Mouse (Mus musculus) embryonic facial prominence, embryonic 14.5 days (tissue): ENCODE data around the gene Fut8. TPM values are rescaled to one million over a fixed set of nuclear protein-coding genes. Genes with fewer than 3 reads are reported as not detected.

Experiments used
- ATAC-seq: fragments of 200-750 bp; cut with Nextera tagmentation; 2 replicates; pipeline ENCODE4 v1.8.0; 2017; ENCODE audit warnings: low read depth, moderate number of reproducible peaks, moderate TSS enrichment
- DNase-seq: peaks from one replicate; pipeline ENCODE4 v3.0.0-alpha.2; 2015; ENCODE audit warnings: low spot score
- H3K27ac ChIP-seq: fragments of 300-500 bp; sonication (generic); replicated peaks from 2 replicates; pipeline ENCODE4 v1.5.1; 2014; ENCODE audit warnings: low read depth, mild to moderate bottlenecking, low read length, moderate library complexity
- H3K27me3 ChIP-seq: fragments of 300-500 bp; sonication (generic); replicated peaks from 2 replicates; pipeline ENCODE4 v1.6.1; 2014; ENCODE audit warnings: low read length; ENCODE audit not compliant: control insufficient read depth, insufficient read depth
- H3K36me3 ChIP-seq: fragments of 300-500 bp; sonication (generic); 2 replicates; pipeline ENCODE4 v1.6.1; 2014; ENCODE audit warnings: low read length, mixed read lengths; ENCODE audit not compliant: control insufficient read depth, insufficient read depth
- H3K4me1 ChIP-seq: fragments of 300-500 bp; sonication (generic); 2 replicates; pipeline ENCODE4 v1.6.1; 2014; ENCODE audit warnings: antibody characterized with exemption, low read length; ENCODE audit not compliant: control insufficient read depth, insufficient read depth
- H3K4me2 ChIP-seq: fragments of 300-500 bp; sonication (generic); 2 replicates; pipeline ENCODE4 v1.6.1; 2014; ENCODE audit warnings: low read depth, mild to moderate bottlenecking, low read length, moderate library complexity, mixed read lengths
- H3K4me3 ChIP-seq: fragments of 300-500 bp; sonication (generic); 2 replicates; pipeline ENCODE4 v1.5.1; 2014; ENCODE audit warnings: low read depth, mild to moderate bottlenecking, low read length
- H3K9ac ChIP-seq: fragments of 300-500 bp; sonication (generic); 2 replicates; pipeline ENCODE4 v1.6.1; 2014; ENCODE audit warnings: low read depth, mild to moderate bottlenecking, low read length, moderate library complexity, mixed read lengths
- H3K9me3 ChIP-seq: fragments of 300-500 bp; sonication (generic); 2 replicates; pipeline ENCODE4 v1.6.1; 2016; ENCODE audit warnings: low read length; ENCODE audit not compliant: control insufficient read depth
- WGBS: fragments of 180-500 bp; shearing (Covaris S2); extraction: QIAGEN DNeasy Blood & Tissue Kit; methylation state at CpG from one replicate; pipeline ENCODE4 v1.1.7; 2014; 5-methylcytosine and 5-hydroxymethylcytosine counted together
- polyA plus RNA-seq: library from polyadenylated mRNA; unstranded; fragments of >200 nt; fragmentation: Nextera tagmentation; extraction: Ambion mirVana; gene quantifications from 2 replicates; pipeline ENCODE4 v1.2.1, GENCODE M21; 2014

The Fut8 gene
- polyA plus RNA-seq, 1 experiment from 2014 or later: 28.8 TPM

DNA sequence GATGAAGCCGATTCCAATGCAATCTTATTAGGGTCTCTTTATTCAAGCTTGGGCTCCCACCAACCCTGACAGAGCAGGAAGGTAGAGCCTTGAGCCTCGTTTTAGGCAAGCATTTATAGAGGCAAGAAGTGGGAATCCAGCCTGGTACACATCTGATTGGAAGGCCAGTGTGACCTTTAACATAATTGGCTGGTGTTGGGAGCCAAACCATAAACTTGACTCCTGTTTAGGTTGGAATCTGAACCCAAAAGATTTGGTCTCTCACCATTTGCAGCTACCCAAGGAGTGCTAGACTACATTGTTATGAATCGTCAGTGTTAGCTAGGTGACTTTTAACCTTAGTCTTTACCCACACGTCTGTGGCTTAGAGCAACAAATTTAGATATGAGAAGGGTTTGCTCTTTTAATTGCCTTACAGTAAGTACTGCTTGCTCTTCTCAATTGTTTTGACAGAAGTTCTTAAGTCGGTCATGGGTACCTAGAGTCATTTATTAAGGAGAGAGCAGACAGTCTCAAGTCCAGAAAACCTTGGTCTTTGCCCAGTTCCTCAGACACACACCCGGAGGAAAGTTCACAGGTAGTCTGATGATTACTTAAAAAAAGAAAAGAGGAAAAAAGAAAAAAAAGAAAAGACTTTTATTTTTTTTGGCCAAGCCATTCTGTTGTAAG, 23.9 kb upstream of the Fut8 start:
- Histone ChIP-seq H3K27me3 (no peaks in the 10 kb centered on the region), H3K36me3 (no peaks in the 10 kb centered on the region), H3K4me1 (no peaks in the 10 kb centered on the region), H3K4me2 (no peak overlapping the region), H3K9ac (no peak overlapping the region), H3K9me3 (no peaks in the 10 kb centered on the region), H3K4me3 (no peak overlapping the region), H3K27ac (no peak overlapping the region)
- 74% methylated on average over 6 of the region's 6 CpGs for WGBS
- DNase-seq (no peak), ATAC-seq (no peak)

DNA sequence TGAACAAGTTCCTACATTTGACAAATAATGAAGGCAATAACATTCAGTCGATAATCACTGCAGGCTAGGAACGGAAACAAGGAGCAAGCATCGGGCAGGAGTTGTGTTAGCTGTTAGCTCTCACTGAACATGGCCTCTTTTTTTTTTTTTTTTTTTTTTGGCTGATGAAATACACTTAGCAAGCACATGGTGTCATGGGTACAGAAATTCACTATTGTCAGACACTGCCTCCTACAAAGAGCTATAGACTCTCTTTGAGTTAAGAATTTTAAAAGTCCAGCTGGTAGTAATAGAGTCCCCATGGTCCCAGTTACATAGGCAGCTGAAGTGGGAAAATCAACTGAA, 23.4 kb upstream of the Fut8 start:
- no peak for DNase-seq
- H3K27ac ChIP-seq: no peak overlapping the region
- no peaks in the 10 kb centered on the region for H3K9me3 ChIP-seq
- H3K36me3 ChIP-seq: no peaks in the 10 kb centered on the region
- H3K4me3 ChIP-seq: no peak overlapping the region
- no peak overlapping the region for H3K4me2 ChIP-seq
- H3K27me3 ChIP-seq: no peaks in the 10 kb centered on the region
- H3K9ac ChIP-seq: no peak overlapping the region
- no peaks in the 10 kb centered on the region for H3K4me1 ChIP-seq
- no peak for ATAC-seq
- WGBS: 74% methylated on average over 3 of the region's 3 CpGs

DNA sequence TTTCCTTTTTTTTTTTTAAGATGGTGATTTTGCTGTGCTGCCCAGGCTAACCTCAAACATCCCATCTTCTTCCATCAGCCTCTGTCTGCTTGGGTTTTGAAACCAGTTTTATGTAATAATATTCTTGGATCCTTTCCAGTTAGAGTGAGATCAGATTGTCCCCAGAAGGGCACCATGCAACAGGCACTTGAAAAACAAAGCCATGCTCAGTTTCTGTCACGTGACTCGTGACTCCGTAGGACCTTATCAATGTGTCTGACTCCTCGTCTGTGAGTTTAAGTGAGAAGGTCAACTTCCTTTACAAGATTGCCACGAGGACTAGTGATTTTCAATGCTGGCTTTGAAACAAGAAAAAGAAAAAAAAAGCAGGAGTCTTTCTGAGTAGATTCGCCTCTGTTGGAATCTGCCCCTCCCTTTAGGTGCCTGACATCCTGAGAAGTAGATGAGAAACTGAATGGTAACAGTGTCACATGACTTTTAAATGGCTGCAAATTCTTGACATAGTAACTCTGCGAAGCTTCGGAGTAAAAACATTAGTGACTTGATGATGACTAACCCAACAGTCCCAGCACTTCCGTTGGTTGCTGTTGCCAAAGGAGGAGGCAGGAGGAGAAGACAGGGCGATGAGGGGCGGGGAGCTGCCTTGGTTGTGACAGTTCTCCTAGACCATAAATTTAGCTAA, 21.3 kb upstream of the Fut8 start:
- no peak overlapping the region for H3K4me2 ChIP-seq
- H3K9me3 ChIP-seq: no peaks in the 10 kb centered on the region
- no peaks in the 10 kb centered on the region for H3K27me3 ChIP-seq
- H3K4me3 ChIP-seq: no peak overlapping the region
- no peaks in the 10 kb centered on the region for H3K36me3 ChIP-seq
- H3K27ac ChIP-seq: no peak overlapping the region
- WGBS: 65% methylated on average over 11 of the region's 11 CpGs
- no peaks in the 10 kb centered on the region for H3K4me1 ChIP-seq
- H3K9ac ChIP-seq: no peak overlapping the region
- ATAC-seq (no peak), DNase-seq (no peak)

DNA sequence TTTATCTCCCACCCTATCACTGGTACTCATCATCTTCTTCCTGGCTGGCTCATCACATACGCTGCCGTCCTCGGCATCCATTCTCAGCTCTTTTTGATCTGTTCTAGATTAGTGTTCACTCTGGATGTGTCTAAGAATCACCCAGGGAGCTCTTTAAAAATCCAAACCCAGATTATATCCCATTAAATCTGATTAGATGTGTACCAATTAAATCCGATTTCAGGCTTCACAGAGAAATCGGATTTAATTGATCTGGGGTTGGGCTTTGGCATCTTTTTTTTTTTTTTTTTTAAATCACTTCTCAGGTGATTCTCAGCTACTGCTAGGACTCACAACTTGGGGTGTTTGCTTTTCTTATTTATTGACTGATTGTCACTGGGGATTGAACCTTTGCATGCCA, 17.3 kb upstream of the Fut8 start:
- Histone ChIP-seq H3K27me3 (no peaks in the 10 kb centered on the region), H3K4me2 (no peak overlapping the region), H3K36me3 (no peaks in the 10 kb centered on the region), H3K4me3 (no peak overlapping the region), H3K9me3 (no peaks in the 10 kb centered on the region), H3K27ac (no peak overlapping the region), H3K4me1 (no peaks in the 10 kb centered on the region), H3K9ac (no peak overlapping the region)
- ATAC-seq (no peak), DNase-seq (no peak)
- 67% methylated on average over 5 of the region's 5 CpGs for WGBS

DNA sequence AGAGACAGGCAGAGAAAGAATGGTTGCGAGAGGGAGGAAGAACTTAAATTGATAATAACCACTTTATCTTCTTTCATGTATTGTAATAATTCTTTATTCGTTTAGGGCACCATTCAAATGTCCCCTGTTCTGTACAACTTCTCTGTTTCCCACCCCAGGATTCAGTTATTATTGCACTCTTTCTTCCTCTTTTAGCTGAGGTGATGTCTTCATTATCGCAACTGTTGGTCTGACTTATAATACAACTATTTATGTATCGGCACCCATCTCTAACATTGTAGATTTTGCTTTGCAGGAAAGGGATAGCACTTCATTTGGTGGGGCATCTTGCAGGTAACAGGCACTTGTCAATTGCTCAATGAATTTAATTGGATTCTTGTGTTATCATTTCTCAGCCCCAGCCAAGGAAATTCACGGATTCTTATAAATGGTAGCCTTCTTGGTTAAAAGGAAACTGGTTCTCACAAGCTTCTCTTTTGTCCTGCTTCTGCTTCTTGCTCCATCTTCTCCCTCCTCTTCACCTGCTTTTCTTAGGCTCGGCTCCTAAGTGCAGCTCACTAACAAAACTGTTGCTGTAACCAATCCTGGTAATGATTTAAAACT, 15.6 kb upstream of the Fut8 start:
- WGBS: 88% methylated on average over 6 of the region's 6 CpGs
- Histone ChIP-seq H3K27me3 (no peaks in the 10 kb centered on the region), H3K9me3 (no peaks in the 10 kb centered on the region), H3K27ac (no peak overlapping the region), H3K36me3 (no peaks in the 10 kb centered on the region), H3K9ac (no peak overlapping the region), H3K4me1 (no peaks in the 10 kb centered on the region), H3K4me3 (no peak overlapping the region), H3K4me2 (no peak overlapping the region)
- DNase-seq (no peak), ATAC-seq (no peak)

DNA sequence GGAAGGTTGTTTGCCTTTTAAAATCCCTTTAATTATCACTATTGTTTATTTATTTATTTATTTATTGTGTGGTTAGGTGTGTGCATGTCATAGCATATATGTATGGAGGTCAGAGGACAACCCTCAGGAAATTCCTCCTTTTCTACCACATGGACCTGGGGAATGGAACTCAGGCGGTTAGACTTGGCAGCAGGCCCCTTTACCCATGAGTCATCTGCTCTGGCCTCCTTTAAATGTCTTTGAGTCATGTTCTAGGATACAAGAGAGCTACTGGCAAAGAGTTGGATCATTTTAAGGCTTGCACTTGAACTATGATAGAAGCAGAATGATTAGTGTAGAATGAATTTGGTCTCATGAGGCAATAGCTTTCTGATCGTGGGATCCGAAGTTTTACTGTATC, 14.3 kb upstream of the Fut8 start:
- WGBS: 74% methylated on average over 3 of the region's 3 CpGs
- no peak for ATAC-seq
- H3K9me3 ChIP-seq: no peaks in the 10 kb centered on the region
- H3K4me3 ChIP-seq: no peak overlapping the region
- no peak overlapping the region for H3K9ac ChIP-seq
- no peaks in the 10 kb centered on the region for H3K36me3 ChIP-seq
- no peak overlapping the region for H3K27ac ChIP-seq
- no peaks in the 10 kb centered on the region for H3K27me3 ChIP-seq
- no peak for DNase-seq
- no peak overlapping the region for H3K4me2 ChIP-seq
- H3K4me1 ChIP-seq: no peaks in the 10 kb centered on the region

DNA sequence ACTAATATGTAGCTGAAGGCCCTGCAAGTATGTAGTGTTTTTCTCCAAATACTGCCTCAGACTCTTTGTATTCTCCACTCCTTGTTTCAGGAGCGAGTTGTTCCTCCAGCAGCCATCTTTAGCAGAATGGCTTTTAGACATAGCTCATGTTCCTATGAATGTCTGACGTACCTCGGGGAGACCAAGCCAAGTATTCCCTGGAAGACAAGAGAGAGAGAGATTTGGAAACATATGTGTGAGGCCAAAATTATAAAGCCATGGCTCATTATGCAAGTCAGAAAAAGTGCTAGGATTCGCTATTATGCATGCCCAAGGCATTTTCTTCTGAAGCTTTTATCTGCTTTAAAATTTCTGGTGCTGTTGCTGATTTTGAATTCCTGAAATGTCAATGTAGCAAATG, 13.8 kb upstream of the Fut8 start:
- DNase-seq (no peak), ATAC-seq (no peak)
- Histone ChIP-seq H3K9me3 (no peaks in the 10 kb centered on the region), H3K27ac (no peak overlapping the region), H3K36me3 (no peaks in the 10 kb centered on the region), H3K9ac (no peak overlapping the region), H3K4me1 (no peaks in the 10 kb centered on the region), H3K4me2 (no peak overlapping the region), H3K4me3 (no peak overlapping the region), H3K27me3 (no peaks in the 10 kb centered on the region)
- 81% methylated on average over 4 of the region's 4 CpGs for WGBS

DNA sequence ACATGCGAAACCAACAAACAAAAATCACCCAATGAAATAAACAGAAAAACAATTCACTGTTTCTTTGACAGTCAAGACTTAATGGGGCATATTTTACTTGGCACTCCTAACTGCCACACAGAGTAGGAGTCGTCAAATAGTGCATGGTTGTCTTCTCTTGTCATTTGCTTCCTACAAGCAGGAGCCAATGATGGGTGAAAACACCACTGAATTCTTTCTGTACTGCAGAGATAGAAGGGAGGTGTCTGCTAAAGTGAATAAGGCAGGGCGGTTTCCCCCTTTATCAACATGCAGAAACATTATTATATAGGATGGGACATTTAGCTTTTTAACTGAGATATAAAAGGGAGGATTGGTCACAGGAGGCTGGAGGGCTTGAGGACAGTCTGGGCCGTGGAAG, 13.0 kb upstream of the Fut8 start:
- DNase-seq (no peak), ATAC-seq (no peak)
- Histone ChIP-seq H3K4me2 (no peak overlapping the region), H3K27me3 (no peaks in the 10 kb centered on the region), H3K4me1 (no peaks in the 10 kb centered on the region), H3K36me3 (no peaks in the 10 kb centered on the region), H3K9ac (no peak overlapping the region), H3K4me3 (no peak overlapping the region), H3K9me3 (no peaks in the 10 kb centered on the region), H3K27ac (no peak overlapping the region)
- 67% methylated on average over 4 of the region's 4 CpGs for WGBS

DNA sequence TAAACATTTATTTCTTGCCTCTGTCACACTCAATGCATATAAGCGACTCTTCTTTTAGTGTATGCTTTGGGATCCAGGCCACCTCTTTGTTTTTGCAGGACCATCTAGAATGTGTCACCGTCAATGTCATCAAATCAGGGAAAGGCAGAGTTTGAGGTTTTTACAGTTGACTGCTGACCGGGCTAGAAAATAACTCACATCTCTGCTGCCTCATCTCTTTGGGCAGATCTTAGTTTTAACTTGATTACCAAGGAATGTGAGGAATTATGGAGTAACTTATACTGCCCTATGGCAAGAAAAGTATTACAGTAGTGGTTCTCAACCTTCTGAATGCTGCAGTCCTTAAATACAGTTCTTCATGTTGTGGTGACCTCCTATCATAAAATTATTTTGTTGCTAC, 12.2 kb upstream of the Fut8 start:
- H3K4me3 ChIP-seq: no peak overlapping the region
- H3K9me3 ChIP-seq: no peaks in the 10 kb centered on the region
- H3K27me3 ChIP-seq: no peaks in the 10 kb centered on the region
- no peak overlapping the region for H3K4me2 ChIP-seq
- no peaks in the 10 kb centered on the region for H3K36me3 ChIP-seq
- DNase-seq (no peak), ATAC-seq (no peak)
- no peaks in the 10 kb centered on the region for H3K4me1 ChIP-seq
- no peak overlapping the region for H3K9ac ChIP-seq
- no peak overlapping the region for H3K27ac ChIP-seq
- WGBS: 62% methylated on average over 3 of the region's 3 CpGs
